Mouse (Mus musculus) erythroid progenitor cell, adult 5-6 weeks (primary cell): Measurements from ENCODE around the gene Tfip11. TPM values are rescaled to one million over a fixed set of nuclear protein-coding genes. Genes with fewer than 3 reads are reported as not detected.

Experiments
- ATAC-seq: replicated peaks from 2 replicates; pipeline ENCODE4 v1.8.0; 2016; ENCODE audit warnings: moderate number of reproducible peaks, mild to moderate bottlenecking, moderate TSS enrichment, inconsistent platforms; ENCODE audit not compliant: poor library complexity, low FRiP score, severe bottlenecking
- total RNA-seq, 2 experiments: library from RNA; stranded (forward) in 1 of 2; stranded (reverse) in 1 of 2; fragments of 150-400 nt in 1 of 2; fragments of 186-747, 209-891 nt in 1 of 2; gene quantifications; 2 replicates each; pipeline versions ENCODE4 v1.2.3 to v1.2.4; 2015 to 2017; ENCODE audit warnings: low replicate concordance in 2 of 2

The Tfip11 gene
- total RNA-seq (2015; ENCODE audit: low replicate concordance) (6.3 and 8.6 TPM in 2 replicates), total RNA-seq (2017; ENCODE audit: low replicate concordance) (10.5 and 25.9 TPM in 2 replicates)

- peak; percentile 92 for ATAC-seq
These were observed at the start of gene Tfip11 for GRCm38 (mm10) chr5:112325546-112326445. Tfip11 (plus strand) TSS chr5:112326358.

DNA sequence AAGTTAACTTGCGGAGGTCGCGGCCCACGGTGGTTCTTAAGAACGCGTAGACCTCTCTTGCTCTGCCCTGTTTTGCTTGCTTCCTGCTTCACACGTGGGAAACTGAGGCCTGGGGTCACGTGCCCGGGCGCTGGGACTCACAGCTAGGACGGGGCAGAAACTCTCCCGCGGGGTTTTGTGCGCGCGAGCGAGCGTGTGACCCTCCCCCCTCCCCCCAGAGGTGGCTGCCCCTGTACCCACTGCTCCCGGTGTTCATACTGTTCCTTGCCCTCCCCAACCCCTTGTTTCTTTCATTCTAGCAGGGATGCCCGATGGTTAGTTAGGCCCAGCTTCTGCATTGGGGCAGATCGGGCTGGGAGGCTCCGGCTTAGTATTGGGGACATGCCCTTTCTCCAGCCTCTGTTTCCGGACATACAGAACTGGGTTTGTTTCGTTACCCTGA, 49.2 kb upstream of the Tfip11 start:
- no peak for ATAC-seq

GRCm38 (mm10) chr5:112277906-112278470, 48.2 kb upstream of the Tfip11 start:
- no peak for ATAC-seq

DNA sequence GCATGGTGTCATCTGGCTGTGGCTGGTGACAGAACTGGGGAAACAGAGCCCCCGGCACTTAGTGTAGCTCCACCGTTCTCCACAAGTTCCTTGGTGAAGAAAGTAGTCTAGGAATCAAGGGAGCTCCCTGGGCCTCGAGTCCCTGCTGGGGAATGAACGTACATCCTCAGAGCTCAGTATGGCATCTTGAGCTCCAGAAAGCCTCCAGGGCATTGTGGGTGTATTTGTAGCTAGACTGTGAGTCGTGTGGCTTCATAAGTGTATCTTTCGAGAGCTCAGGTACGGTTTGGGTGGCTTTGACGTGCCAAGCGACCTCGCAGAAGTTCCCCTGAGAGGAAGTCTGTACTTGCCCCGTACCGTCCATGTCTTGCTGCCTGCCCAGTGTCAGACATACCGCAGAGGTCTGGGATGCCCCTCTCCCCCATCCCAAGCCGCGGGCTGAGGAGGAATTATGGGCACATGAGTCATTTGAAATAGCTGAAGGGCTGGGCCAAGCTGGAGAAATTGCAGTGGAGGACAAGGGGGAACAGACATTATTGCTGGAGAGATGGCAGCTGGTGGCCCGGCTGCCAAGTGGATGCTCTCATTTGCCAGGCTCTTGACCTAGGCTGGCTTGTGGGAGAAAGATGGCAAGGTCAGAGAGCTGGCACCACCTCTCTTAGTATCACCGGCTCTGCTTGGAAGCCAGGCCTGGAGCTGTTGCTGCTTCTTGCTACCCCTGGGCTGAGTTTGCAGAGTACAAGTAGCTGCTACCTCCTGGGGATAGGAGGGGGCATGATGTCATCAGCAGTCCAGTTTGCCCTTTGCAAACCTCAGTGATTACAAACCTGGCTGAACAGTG, 46.8 kb upstream of the Tfip11 start:
- no peak for ATAC-seq

DNA sequence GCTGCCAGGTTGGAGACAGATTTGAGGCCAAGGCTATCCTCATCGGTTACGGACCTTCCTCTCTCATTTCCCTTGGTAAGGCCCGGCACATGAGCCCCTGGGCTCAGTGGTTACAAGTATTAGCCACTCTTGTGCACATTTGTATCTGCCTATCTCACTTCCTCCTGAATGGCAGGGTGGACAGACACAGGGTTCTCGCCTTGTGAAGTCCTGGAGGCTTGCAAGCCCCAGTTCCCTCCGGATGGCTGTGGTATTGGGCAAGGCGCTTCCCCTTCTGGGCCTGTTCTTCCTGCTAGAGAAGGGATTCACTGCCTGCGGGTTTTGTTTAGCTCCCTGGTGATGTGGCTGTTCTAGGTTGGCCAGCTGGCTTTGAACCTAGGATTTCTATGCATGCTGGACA, 46.0 kb upstream of the Tfip11 start:
- no peak for ATAC-seq

GRCm38 (mm10) chr5:112280863-112281660, 45.1 kb upstream of the Tfip11 start:
- ATAC-seq, result no peak

DNA sequence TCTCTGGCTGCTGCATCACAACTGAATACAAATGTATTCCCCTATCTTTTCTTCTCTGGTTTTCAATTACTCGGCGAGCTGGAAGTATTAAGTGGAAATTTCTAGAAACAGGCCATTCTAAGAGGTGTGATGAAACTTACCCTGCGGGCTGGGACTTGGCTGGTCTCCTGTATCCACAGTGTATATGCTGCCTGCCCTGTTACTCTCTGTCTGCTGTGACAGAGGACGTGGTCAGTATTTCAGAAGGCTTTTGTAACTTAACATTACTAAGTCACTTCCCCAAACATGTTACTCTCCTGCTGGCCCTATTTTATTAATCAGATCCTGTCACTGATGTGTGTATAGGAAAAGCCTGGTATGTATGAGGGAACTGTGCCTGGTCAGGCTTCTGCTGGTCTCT, 44.5 kb upstream of the Tfip11 start:
- no peak for ATAC-seq

DNA sequence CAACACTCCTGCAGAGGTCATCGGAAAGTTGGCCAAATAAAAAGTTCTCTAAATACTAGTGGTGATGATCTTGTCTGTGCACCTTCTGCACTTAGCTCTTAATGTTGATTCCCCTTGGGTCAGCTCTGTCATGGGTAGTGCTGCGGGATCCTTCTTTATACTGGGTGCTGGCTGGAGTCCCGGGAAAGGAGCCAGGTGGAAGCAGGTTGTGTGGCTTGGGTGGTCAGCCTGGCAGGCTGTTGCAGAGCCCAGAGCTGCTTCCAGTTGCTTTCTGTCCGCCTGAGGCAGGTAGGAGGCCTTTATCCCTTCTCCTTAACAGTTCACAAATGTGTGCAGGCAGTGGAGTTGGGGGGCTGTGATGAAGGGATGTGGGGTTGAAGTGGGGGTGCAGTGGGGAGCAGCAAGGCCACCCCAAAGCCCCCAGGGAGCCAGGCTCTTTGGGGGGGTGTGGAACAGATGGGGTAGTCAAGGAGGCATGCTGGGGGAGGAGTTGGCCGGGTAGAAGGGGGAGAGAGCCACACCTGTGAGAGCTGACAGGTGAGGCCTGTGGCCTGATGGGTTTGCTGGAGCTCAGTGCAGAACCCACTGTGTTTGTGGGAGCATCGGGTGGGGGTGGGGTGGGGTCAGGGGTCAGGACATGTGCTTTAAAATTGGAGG, 43.9 kb upstream of the Tfip11 start:
- ATAC-seq, result no peak

DNA sequence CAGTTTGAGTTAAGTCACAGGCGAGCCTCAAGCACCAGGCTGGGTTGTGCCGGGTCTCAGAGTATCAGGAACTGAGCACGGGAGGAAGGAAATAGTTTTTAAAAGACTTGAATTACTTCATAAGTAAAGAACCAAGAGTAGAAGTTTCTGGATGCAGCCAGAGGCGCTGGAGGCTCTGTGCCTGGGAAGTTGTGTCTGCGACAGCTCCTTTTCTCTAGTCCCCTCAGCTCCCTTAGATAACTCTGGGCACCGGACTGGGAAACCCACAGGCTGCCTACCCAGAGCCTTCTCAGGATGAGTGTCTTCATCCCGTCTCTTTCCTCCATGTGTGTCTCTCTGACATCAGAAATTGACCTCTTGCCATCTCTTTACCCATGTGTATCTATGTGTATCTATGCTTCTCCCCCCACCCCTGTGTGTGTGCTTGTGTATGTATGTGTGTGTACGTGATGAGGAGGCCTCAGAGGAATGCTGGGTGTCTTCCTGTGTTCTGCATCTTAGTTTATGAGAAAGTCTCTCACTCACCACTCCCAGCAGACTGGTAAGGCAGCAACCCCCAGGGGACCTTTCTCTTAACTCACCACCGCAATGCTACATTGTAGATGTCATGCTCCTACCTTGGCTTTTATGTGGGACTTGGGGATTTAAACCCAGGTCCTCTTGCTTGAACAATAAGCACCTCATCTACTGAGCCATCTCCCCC, 43.2 kb upstream of the Tfip11 start:
- ATAC-seq, result no peak

GRCm38 (mm10) chr5:112283543-112284202, 42.5 kb upstream of the Tfip11 start:
- no peak for ATAC-seq

DNA sequence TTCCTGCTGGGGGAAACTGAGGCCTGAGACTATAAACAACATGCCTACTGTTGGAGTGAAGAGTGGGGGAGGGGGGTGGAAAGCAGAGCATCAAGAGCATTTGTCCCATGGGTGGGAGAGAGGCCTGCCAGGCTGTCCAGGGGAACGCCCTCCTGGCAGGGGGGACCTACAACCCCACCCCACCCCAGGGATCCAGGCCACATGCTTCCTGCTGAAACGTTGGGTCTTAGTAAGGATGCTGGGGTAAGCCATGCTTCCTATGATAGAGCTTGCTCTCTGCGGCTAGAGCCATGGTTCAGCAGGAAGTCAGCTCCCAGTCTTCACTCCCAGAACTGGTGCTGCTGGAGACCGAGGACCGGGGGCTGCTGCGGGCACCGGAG, 42.0 kb upstream of the Tfip11 start:
- ATAC-seq, result no peak

DNA sequence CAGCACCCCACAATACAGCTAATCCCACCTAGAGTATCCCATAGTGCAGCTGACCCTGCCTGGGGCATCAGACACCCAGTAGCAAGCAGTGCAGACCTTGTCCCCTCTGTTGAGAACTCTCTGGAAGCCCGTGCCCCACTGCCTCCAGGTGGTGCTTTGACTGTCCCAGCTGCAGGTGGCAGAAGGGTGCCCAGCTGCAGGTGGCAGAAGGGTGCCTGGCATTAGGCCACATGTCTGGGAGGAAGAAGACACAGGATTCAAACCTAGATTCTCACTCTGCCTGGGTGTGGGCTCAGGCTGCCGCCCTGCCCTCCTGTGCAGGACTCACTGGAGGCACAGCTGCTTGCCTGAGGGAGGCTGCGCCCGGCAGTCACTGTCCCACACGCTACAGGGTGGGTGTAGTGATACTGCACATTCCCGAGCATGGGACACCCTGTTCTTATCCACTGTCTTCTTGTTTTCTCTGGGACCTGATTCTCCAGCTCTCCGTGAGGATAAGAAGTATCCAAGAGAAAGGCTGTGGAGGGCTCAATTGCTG, 40.5 kb upstream of the Tfip11 start:
- no peak for ATAC-seq

GRCm38 (mm10) chr5:112286608-112286983, 39.6 kb upstream of the Tfip11 start:
- no peak for ATAC-seq

- no peak for ATAC-seq
These were observed 39.0 kb upstream of the Tfip11 start for GRCm38 (mm10) chr5:112286984-112287641.

- ATAC-seq, result no peak
These were observed 38.5 kb upstream of the Tfip11 start for GRCm38 (mm10) chr5:112287652-112288051.

DNA sequence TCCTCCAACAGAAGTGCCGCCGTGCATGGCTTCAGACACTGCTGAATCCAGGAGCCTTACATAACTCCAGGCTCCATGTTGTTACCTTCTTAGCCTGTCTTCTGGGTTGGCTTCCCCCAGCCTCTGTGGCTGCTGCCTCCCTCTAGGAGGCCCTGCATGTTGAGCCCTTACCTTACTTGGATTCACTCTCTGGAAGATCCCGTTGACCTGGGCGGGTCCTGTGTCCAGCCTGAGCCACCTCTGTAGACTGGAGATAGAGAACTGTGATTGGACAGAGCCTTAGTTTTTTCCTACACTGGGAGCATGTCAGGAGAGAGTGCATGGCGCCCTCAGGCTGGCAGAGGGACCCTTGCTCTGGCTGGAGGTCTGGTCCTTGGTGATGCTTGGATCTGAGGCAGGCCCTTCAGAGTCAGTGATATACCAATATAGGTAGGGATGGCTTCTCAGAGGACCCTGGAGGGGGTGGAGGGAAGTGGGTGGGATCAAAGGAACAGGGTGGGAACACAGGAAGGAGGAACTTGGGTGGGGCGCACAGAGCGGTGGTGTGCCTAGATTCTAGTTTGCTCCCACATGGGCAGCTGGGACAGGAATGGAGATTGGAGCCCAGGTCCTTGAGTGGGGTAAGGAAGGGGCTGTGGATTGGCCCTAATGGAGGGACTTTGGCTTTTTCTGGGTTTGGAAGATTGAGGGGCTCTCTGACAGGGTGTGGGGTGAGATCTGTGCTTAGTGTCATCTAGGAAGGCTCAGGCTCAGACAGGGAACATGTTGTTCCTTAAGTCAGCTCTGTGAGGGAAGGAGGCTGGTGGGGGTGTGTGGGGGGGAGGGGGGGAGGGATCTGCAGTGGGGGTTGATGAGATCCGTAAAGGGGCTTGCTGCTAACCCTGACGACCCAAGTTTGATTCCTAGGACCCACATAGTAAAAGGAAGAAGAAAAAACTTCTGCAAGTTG, 37.7 kb upstream of the Tfip11 start:
- ATAC-seq, result no peak
